ENCODE assay signal across 23 mouse cellular contexts in the genomic region with DNA sequence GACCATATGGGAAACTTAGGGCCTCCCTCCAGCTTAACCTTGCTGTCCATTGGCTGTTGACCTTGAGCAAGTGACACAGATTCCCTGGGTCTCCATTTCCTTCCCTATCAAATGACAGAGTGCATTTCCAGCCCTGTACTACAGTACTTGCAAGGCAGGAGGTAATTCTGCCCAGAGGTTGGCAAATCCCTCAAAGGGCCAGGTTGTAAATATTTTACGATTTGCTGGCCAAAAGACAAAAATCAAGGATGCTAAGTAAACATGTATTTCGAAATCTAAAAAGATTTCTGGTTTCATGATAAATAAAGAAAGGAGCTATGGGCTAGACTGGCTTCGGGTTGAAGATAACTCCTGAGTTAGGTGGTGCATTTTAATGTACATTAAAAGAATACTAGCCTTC. TPM values are rescaled to one million over a fixed set of nuclear protein-coding genes. Genes with fewer than 3 reads are reported as not detected.
"Had no signal": no experiment of that assay in that cellular context is flagged by ENCODE, and none has a peak within 500 bp of the region (broad histone marks: within the 10 kb centered on the region; RNA-seq: fewer than 3 reads in every experiment).

No protein-coding gene starts in this region.

- H3K27me3 ChIP-seq: midbrain, embryonic 12.5 days; neural tube, embryonic 13.5 days; neural tube, embryonic 15.5 days; stomach, embryonic 15.5 days had no signal

- DNase-seq: lung, embryonic 14.5 days; lung, postnatal 4 days; midbrain, embryonic 14.5 days; retina, postnatal 1 day; right cerebral cortex, adult 18-20 months; right cerebral cortex, postnatal 25 days; right cerebral cortex, postnatal 4 days; thymus, adult 2 months; thymus, postnatal 25 days; thymus, postnatal 4 days had no signal

- H3K4me1 ChIP-seq: neural tube, embryonic 13.5 days; neural tube, embryonic 15.5 days; stomach, embryonic 15.5 days had no signal

- H3K9me3 ChIP-seq: midbrain, embryonic 10.5 days; midbrain, embryonic 12.5 days; neural tube, embryonic 13.5 days; neural tube, embryonic 15.5 days; stomach, embryonic 15.5 days had no signal

- ATAC-seq: midbrain, embryonic 16.5 days had no signal

- H3K4me2 ChIP-seq: lung, embryonic 14.5 days; midbrain, embryonic 12.5 days; neural tube, embryonic 13.5 days; neural tube, embryonic 15.5 days; stomach, embryonic 15.5 days had no signal

- H3K36me3 ChIP-seq: midbrain, embryonic 10.5 days; midbrain, embryonic 12.5 days; neural tube, embryonic 13.5 days; neural tube, embryonic 15.5 days; stomach, embryonic 15.5 days had no signal

- H3K4me3 ChIP-seq: midbrain, embryonic 10.5 days; midbrain, embryonic 12.5 days; myocyte; neural tube, embryonic 13.5 days; neural tube, embryonic 15.5 days; stomach, embryonic 15.5 days had no signal

- H3K9ac ChIP-seq: liver, embryonic 14.5 days; lung, embryonic 14.5 days; midbrain, embryonic 12.5 days; neural tube, embryonic 13.5 days; neural tube, embryonic 15.5 days; stomach, embryonic 15.5 days had no signal

- H3K27ac ChIP-seq: liver, embryonic 14.5 days; midbrain, embryonic 10.5 days; midbrain, embryonic 12.5 days; neural tube, embryonic 13.5 days; neural tube, embryonic 15.5 days; stomach, embryonic 15.5 days; stomach, postnatal 0 days had no signal

RNA-seq across cellular contexts. Expression of gene Elf5, which starts 16.9 kb away (rescaled TPM):
- total RNA-seq: megakaryocyte-erythroid progenitor cell, adult 5-6 weeks had no signal
- polyA plus RNA-seq: midbrain, embryonic 10.5 days; midbrain, embryonic 14.5 days; midbrain, embryonic 16.5 days; myocyte; neural tube, embryonic 11.5 days; neural tube, embryonic 13.5 days; neural tube, embryonic 15.5 days; spleen, adult 2 months; testis, adult 2 months had no signal
